Mouse (Mus musculus): ENCODE results near the gene Aloxe3.

DNA sequence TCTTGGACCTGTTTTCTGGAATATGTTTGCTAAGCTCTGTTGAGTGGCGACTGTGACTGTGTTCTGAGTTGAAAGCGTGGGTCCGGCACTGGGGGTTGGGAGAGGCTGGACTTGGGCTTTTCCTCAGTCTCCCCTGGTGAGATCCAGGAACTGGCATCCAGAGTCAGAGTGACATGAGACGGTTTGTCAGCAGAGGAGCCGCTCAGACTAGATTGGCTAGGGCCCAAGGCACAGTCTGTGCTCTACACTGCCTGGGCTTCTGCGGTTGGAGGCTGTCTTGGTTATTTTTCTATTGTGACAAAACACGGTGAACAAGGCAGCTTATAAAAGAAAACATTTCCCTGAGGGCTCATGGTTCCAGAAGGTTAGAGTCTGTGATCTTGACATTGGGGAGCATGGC, 21.9 kb downstream of the Aloxe3 start:
- TF ChIP-seq CHD2 (IDR thresholded peaks at IDR 0.05; ENCODE audit: low read depth, low read length) (no peak), ZC3H11A (IDR thresholded peaks at IDR 0.05; ENCODE audit: borderline replicate concordance, low read depth, low read length) (no peak), HCFC1 (IDR thresholded peaks at IDR 0.05; ENCODE audit: borderline replicate concordance, insufficient read depth, low read length) (no peak)

Measured in ES-E14 (cell line).